Mouse (Mus musculus): ENCODE measurements at regions not wholly inside any gene's neighbourhood (a gene's known extent, or its start where the extent isn't known, plus 50 kb on each side); places are given as distances from the start of the nearest gene placed in this dataset.
"Not testable (repeated sequence)": the region's sequence is repeated elsewhere in the genome, so short reads cannot be mapped to it uniquely, and the experiment has no call there.

- peak in 1 of 2 experiments; percentile 1 for DNase-seq (ENCODE audit: low spot score in 2 of 2)
These were observed 164.3 kb downstream of the Sdhaf3 start for GRCm38 (mm10) chr6:7120136-7120535.

- DNase-seq (ENCODE audit: low spot score in 2 of 2) = no peak
These were observed 177.2 kb downstream of the Sdhaf3 start for GRCm38 (mm10) chr6:7133042-7133441.

GRCm38 (mm10) chr6:7134062-7134461 is 178.3 kb downstream of the Sdhaf3 start:
- no peak for DNase-seq (ENCODE audit: low spot score in 2 of 2)

GRCm38 (mm10) chr6:7134888-7135287 is 179.1 kb downstream of the Sdhaf3 start:
- no peak for DNase-seq (ENCODE audit: low spot score in 2 of 2)

- no peak for DNase-seq (ENCODE audit: low spot score in 2 of 2)
These were observed 225.9 kb downstream of the Sdhaf3 start for GRCm38 (mm10) chr6:7181711-7182110.

- no peak for DNase-seq (ENCODE audit: low spot score in 2 of 2)
These were observed 243.3 kb downstream of the Sdhaf3 start for GRCm38 (mm10) chr6:7199046-7199599.

GRCm38 (mm10) chr6:7215880-7216279 is 260.1 kb downstream of the Sdhaf3 start:
- no peak for DNase-seq (ENCODE audit: low spot score in 2 of 2)

GRCm38 (mm10) chr6:7252286-7252685 is 296.5 kb downstream of the Sdhaf3 start:
- no peak for DNase-seq (ENCODE audit: low spot score in 2 of 2)

GRCm38 (mm10) chr6:7277431-7277830 is 277.2 kb upstream of the Tac1 start:
- no peak for DNase-seq (ENCODE audit: low spot score in 2 of 2)

GRCm38 (mm10) chr6:7306956-7307355 is 247.7 kb upstream of the Tac1 start:
- no peak for DNase-seq (ENCODE audit: low spot score in 2 of 2)

GRCm38 (mm10) chr6:7313496-7313895 is 241.2 kb upstream of the Tac1 start:
- no peak for DNase-seq (ENCODE audit: low spot score in 2 of 2)

- no peak for DNase-seq (ENCODE audit: low spot score in 2 of 2)
These were observed 227.7 kb upstream of the Tac1 start for GRCm38 (mm10) chr6:7326974-7327373.

- DNase-seq (ENCODE audit: low spot score in 2 of 2) = no peak
These were observed 198.0 kb upstream of the Tac1 start for GRCm38 (mm10) chr6:7356634-7357033.

GRCm38 (mm10) chr6:7367166-7367565 is 187.5 kb upstream of the Tac1 start:
- no peak for DNase-seq (ENCODE audit: low spot score in 2 of 2)

GRCm38 (mm10) chr6:7374629-7375028 is 180.1 kb upstream of the Tac1 start:
- DNase-seq (ENCODE audit: low spot score in 2 of 2) = no peak

- DNase-seq (ENCODE audit: low spot score in 2 of 2) = no peak
These were observed 178.8 kb upstream of the Tac1 start for GRCm38 (mm10) chr6:7375851-7376250.

- no peak for DNase-seq (ENCODE audit: low spot score in 2 of 2)
These were observed 176.0 kb upstream of the Tac1 start for GRCm38 (mm10) chr6:7378651-7379050.

- no peak for DNase-seq (ENCODE audit: low spot score in 2 of 2)
These were observed 129.9 kb upstream of the Tac1 start for GRCm38 (mm10) chr6:7424731-7425130.

- DNase-seq (ENCODE audit: low spot score in 2 of 2) = no peak
These were observed 113.0 kb upstream of the Tac1 start for GRCm38 (mm10) chr6:7441725-7442124.

GRCm38 (mm10) chr6:7442286-7442685 is 112.4 kb upstream of the Tac1 start:
- DNase-seq (ENCODE audit: low spot score in 2 of 2) = not testable (repeated sequence)

GRCm38 (mm10) chr6:7455881-7456280 is 98.8 kb upstream of the Tac1 start:
- no peak for DNase-seq (ENCODE audit: low spot score in 2 of 2)

GRCm38 (mm10) chr6:7463896-7464295 is 90.8 kb upstream of the Tac1 start:
- no peak for DNase-seq (ENCODE audit: low spot score in 2 of 2)

GRCm38 (mm10) chr6:7464346-7464745 is 90.3 kb upstream of the Tac1 start:
- DNase-seq (ENCODE audit: low spot score in 2 of 2) = no peak

GRCm38 (mm10) chr6:7472366-7473026 is 82.2 kb upstream of the Tac1 start:
- no peak for DNase-seq (ENCODE audit: low spot score in 2 of 2)
